Mouse (Mus musculus) central nervous system, embryonic 14 days (tissue): ENCODE measurements around the gene Hspa13. TPM values are rescaled to one million over a fixed set of nuclear protein-coding genes. Genes with fewer than 3 reads are reported as not detected.

Source experiments
- polyA plus RNA-seq: library from polyadenylated mRNA; depleted of rRNA; stranded (reverse); fragments of >200 nt; gene quantifications from 2 replicates; pipeline ENCODE4 v1.2.3, GENCODE M21; 2012; rRNA removed

The Hspa13 gene
- polyA plus RNA-seq, result 18.5 and 20.8 TPM in 2 replicates

DNA sequence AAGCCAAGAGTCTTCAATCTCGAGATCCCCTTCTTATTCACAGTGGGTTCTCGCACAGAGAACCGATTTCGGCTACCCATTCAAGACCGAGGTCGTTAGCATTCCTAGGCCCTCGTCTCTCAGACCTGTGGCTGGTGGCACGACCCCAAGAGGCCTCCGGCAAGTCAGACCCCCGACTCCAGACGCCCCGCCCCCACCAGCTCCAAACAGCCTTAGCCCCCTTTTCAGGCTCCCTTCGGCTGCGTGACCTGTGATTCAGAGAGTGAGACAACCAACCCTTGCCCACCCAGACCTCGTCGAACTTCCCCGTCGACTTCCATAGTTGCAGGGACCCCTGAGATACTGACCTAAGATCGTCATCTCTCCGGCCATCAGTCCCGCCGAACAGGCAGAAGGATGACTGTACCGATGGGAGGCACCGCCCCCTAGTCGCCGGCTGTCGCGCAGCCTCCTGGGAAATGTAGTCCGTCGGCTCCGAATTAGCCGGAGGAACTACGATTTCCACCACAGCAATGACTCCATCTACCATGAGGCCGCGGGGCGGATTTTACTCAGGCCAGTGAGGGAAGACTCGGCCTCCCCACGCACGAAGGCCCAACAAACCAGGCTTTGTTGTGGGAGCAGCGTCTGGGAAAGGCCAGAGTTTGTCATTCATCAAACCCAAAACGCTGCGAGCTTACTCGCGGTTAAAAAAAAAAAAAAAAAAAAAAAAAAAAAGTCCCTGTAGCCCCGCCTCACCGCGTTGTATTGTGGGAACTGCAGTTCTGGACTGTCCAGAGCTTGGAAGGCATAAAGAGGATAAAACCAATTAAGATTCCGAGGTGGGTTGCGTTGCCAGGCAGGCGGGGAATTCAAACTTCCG, at the start of gene Hspa13:
Hspa13 (minus strand) TSS at position 717 of the 862 bp plus-strand sequence.

Other genes starting within 250 kb of the Hspa13 start
- 0.10 and 0.15 TPM in 2 replicates for gene Lipi, start 181.0 kb downstream of the Hspa13 start, polyA plus RNA-seq
- 1.7 and 1.9 TPM in 2 replicates for gene Rbm11, start 174.3 kb downstream of the Hspa13 start, polyA plus RNA-seq